Mouse (Mus musculus): ENCODE measurements at regions not wholly inside any gene's neighbourhood (a gene's known extent, or its start where the extent isn't known, plus 50 kb on each side); places are given as distances from the start of the nearest gene placed in this dataset.

GRCm38 (mm10) chr5:119389384-119389783 lies 281.1 kb upstream of the Tbx3 start:
- Histone ChIP-seq H3K9me3 (ENCODE audit: control insufficient read depth, low read length) (no peaks in the 10 kb centered on the region), H3K27ac (ENCODE audit: low read depth, low read length) (no peak overlapping the region), H3K27me3 (ENCODE audit: control insufficient read depth, insufficient read depth, low read length) (no peaks in the 10 kb centered on the region), H3K4me3 (ENCODE audit: low read length) (no peak overlapping the region), H3K36me3 (ENCODE audit: control insufficient read depth, insufficient read depth, low read length) (no peaks in the 10 kb centered on the region), H3K4me2 (replicated peaks; ENCODE audit: low read depth, low read length) (no peak overlapping the region), H3K9ac (ENCODE audit: low read depth, low read length) (no peak overlapping the region), H3K4me1 (ENCODE audit: control insufficient read depth, insufficient read depth, low read length) (no peaks in the 10 kb centered on the region; the same call in 1 of the 2 replicates)
- 70% methylated on average over 9 of the region's 9 CpGs for WGBS
- ATAC-seq (ENCODE audit: low FRiP score, low TSS enrichment) = no peak

DNA sequence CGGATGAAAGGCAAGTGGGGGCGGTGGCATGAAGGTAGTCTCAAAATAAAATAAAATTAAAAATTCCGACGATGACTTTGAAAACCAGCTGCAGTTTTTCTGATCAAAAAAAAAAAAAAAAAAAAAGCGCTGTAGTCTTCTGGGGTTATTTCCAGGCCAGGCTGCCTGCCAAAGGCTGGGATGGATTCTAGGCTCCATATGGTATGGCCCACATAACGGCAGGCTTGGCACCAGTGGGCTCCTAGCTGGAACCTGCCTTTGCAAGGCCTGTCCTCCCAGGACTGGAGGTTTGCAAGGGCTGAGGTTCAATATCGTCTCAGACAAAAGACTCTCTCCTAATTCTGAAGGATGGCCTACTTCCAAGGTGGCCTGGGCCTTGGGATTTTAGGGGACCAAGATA lies 280.6 kb upstream of the Tbx3 start:
- Histone ChIP-seq H3K4me2 (replicated peaks; ENCODE audit: low read depth, low read length) (no peak overlapping the region), H3K36me3 (ENCODE audit: control insufficient read depth, insufficient read depth, low read length) (no peaks in the 10 kb centered on the region), H3K9ac (ENCODE audit: low read depth, low read length) (no peak overlapping the region), H3K27ac (ENCODE audit: low read depth, low read length) (no peak overlapping the region), H3K4me3 (ENCODE audit: low read length) (no peak overlapping the region), H3K9me3 (ENCODE audit: control insufficient read depth, low read length) (no peaks in the 10 kb centered on the region), H3K4me1 (ENCODE audit: control insufficient read depth, insufficient read depth, low read length) (no peaks in the 10 kb centered on the region; the same call in 1 of the 2 replicates), H3K27me3 (ENCODE audit: control insufficient read depth, insufficient read depth, low read length) (no peaks in the 10 kb centered on the region)
- WGBS = 71% methylated on average over 7 of the region's 7 CpGs
- no peak for ATAC-seq (ENCODE audit: low FRiP score, low TSS enrichment)

DNA sequence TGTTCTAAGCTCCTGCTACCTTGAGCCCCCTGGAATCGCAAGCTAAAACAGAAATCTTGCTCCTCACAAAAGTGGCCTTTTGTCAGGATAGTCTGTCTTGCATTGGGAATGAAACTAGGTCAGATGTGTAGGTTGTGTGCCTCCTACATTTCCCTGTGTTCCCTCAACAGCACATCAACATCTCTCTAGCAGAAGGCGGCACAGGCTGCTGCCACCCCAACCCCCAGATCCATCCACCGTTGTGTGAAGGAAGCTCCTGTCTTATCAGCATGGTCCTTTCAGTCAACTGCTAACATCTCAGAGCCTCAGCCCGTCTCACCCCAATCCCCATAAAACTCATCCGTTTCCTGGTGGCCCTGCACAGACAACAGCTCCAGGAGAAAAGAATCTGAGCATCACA lies 272.0 kb upstream of the Tbx3 start:
- 73% methylated on average over 5 of the region's 5 CpGs for WGBS
- peaks cover 6% of the 10 kb centered on the region; the same call in 1 of the 2 replicates for H3K4me1 ChIP-seq (ENCODE audit: control insufficient read depth, insufficient read depth, low read length)
- no peaks in the 10 kb centered on the region for H3K36me3 ChIP-seq (ENCODE audit: control insufficient read depth, insufficient read depth, low read length)
- H3K9ac ChIP-seq (ENCODE audit: low read depth, low read length) = no peak overlapping the region
- no peaks in the 10 kb centered on the region for H3K9me3 ChIP-seq (ENCODE audit: control insufficient read depth, low read length)
- H3K4me3 ChIP-seq (ENCODE audit: low read length) = no peak overlapping the region
- no peak overlapping the region for H3K27ac ChIP-seq (ENCODE audit: low read depth, low read length)
- H3K27me3 ChIP-seq (ENCODE audit: control insufficient read depth, insufficient read depth, low read length) = no peaks in the 10 kb centered on the region
- no peak overlapping the region for H3K4me2 ChIP-seq (replicated peaks; ENCODE audit: low read depth, low read length)
- no peak for ATAC-seq (ENCODE audit: low FRiP score, low TSS enrichment)

- no peak overlapping the region for H3K4me2 ChIP-seq (replicated peaks; ENCODE audit: low read depth, low read length)
- 21% methylated on average over 6 of the region's 6 CpGs for WGBS
- no peaks in the 10 kb centered on the region for H3K9me3 ChIP-seq (ENCODE audit: control insufficient read depth, low read length)
- H3K27ac ChIP-seq (ENCODE audit: low read depth, low read length) = peak overlapping the region; percentile 90
- no peak overlapping the region for H3K4me3 ChIP-seq (ENCODE audit: low read length)
- peaks cover 6% of the 10 kb centered on the region; the same call in 1 of the 2 replicates for H3K4me1 ChIP-seq (ENCODE audit: control insufficient read depth, insufficient read depth, low read length)
- no peaks in the 10 kb centered on the region for H3K36me3 ChIP-seq (ENCODE audit: control insufficient read depth, insufficient read depth, low read length)
- no peaks in the 10 kb centered on the region for H3K27me3 ChIP-seq (ENCODE audit: control insufficient read depth, insufficient read depth, low read length)
- ATAC-seq (ENCODE audit: low FRiP score, low TSS enrichment) = peak; percentile 72
- peak overlapping the region; percentile 28; the same call in 1 of the 2 replicates for H3K9ac ChIP-seq (ENCODE audit: low read depth, low read length)
Observed at GRCm38 (mm10) chr5:119400223-119400935, 270.1 kb upstream of the Tbx3 start.

DNA sequence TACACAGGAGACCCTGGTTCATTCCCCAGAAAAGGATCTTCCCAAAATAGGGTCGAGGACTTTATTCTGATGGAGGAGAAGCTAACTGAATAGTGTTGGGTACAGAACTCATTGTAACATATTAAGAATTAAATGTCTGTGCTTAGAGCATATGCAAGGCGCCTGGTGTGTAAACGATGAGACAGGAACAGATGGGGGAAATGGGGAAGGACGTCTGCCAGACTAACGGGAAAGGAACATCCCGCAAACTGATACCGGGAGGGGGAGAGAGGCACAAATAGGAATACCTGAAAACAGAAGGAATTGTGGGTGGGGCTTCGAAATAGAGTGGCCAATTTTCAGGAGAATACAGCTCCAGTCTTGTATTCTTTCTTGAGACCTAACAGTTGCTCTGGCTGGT lies 268.6 kb upstream of the Tbx3 start:
- ATAC-seq (ENCODE audit: low FRiP score, low TSS enrichment) = no peak
- Histone ChIP-seq H3K27me3 (ENCODE audit: control insufficient read depth, insufficient read depth, low read length) (no peaks in the 10 kb centered on the region), H3K27ac (ENCODE audit: low read depth, low read length) (no peak overlapping the region), H3K4me3 (ENCODE audit: low read length) (no peak overlapping the region), H3K4me2 (replicated peaks; ENCODE audit: low read depth, low read length) (no peak overlapping the region), H3K36me3 (ENCODE audit: control insufficient read depth, insufficient read depth, low read length) (no peaks in the 10 kb centered on the region), H3K9ac (ENCODE audit: low read depth, low read length) (no peak overlapping the region), H3K9me3 (ENCODE audit: control insufficient read depth, low read length) (no peaks in the 10 kb centered on the region), H3K4me1 (ENCODE audit: control insufficient read depth, insufficient read depth, low read length) (peaks cover 6% of the 10 kb centered on the region; the same call in 1 of the 2 replicates)
- WGBS = 79% methylated on average over 8 of the region's 8 CpGs

DNA sequence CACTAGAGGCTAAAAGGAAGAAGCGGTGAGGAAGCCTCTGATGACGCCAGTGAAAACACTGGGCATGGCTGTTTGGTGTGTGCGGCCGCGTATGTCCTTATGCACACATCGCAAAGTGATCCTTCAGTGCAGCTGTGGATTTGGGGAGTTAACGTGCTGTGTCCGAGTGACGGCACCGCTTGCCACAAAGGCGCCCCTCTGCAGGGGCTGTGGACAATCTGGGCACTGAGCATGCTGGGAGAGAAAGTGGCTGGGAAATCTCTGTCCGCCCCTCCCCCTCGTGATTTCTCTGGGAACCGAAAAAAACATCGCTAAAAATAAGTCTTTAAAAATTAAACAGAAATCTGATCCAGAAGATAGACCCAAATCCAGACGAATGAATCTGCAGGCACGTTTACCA lies 267.8 kb upstream of the Tbx3 start:
- H3K4me2 ChIP-seq (replicated peaks; ENCODE audit: low read depth, low read length) = no peak overlapping the region
- H3K4me3 ChIP-seq (ENCODE audit: low read length) = no peak overlapping the region
- H3K9ac ChIP-seq (ENCODE audit: low read depth, low read length) = no peak overlapping the region
- no peaks in the 10 kb centered on the region for H3K9me3 ChIP-seq (ENCODE audit: control insufficient read depth, low read length)
- 64% methylated on average over 17 of the region's 17 CpGs for WGBS
- no peaks in the 10 kb centered on the region for H3K27me3 ChIP-seq (ENCODE audit: control insufficient read depth, insufficient read depth, low read length)
- ATAC-seq (ENCODE audit: low FRiP score, low TSS enrichment) = no peak
- H3K4me1 ChIP-seq (ENCODE audit: control insufficient read depth, insufficient read depth, low read length) = peaks cover 6% of the 10 kb centered on the region; the same call in 1 of the 2 replicates
- no peak overlapping the region for H3K27ac ChIP-seq (ENCODE audit: low read depth, low read length)
- no peaks in the 10 kb centered on the region for H3K36me3 ChIP-seq (ENCODE audit: control insufficient read depth, insufficient read depth, low read length)

DNA sequence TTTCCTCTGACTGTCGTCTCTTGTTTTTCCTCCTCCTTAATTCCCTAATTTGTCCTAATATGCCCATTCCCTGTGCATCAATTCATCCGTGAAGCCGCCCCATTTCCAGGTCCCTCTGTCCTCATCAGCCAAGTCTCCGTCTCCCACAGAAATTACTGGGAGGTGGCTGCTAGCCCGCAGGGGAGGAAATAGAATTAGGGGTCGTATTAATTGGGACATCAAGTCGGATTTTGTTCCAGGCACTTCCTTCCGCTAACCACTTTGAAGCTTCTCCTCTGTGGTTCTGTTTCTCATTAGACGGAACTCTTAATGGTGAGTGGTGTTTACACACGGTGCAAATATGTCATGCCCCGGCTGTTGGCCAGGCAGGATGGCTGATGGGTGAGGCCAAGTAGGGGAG lies 259.5 kb upstream of the Tbx3 start:
- H3K9me3 ChIP-seq (ENCODE audit: control insufficient read depth, low read length) = peaks cover 3% of the 10 kb centered on the region; the same call in 1 of the 2 replicates
- H3K27me3 ChIP-seq (ENCODE audit: control insufficient read depth, insufficient read depth, low read length) = no peaks in the 10 kb centered on the region
- H3K4me1 ChIP-seq (ENCODE audit: control insufficient read depth, insufficient read depth, low read length) = no peaks in the 10 kb centered on the region
- H3K36me3 ChIP-seq (ENCODE audit: control insufficient read depth, insufficient read depth, low read length) = no peaks in the 10 kb centered on the region
- H3K27ac ChIP-seq (ENCODE audit: low read depth, low read length) = no peak overlapping the region
- no peak overlapping the region for H3K4me2 ChIP-seq (replicated peaks; ENCODE audit: low read depth, low read length)
- no peak for ATAC-seq (ENCODE audit: low FRiP score, low TSS enrichment)
- no peak overlapping the region for H3K4me3 ChIP-seq (ENCODE audit: low read length)
- no peak overlapping the region for H3K9ac ChIP-seq (ENCODE audit: low read depth, low read length)
- WGBS = 44% methylated on average over 11 of the region's 11 CpGs

DNA sequence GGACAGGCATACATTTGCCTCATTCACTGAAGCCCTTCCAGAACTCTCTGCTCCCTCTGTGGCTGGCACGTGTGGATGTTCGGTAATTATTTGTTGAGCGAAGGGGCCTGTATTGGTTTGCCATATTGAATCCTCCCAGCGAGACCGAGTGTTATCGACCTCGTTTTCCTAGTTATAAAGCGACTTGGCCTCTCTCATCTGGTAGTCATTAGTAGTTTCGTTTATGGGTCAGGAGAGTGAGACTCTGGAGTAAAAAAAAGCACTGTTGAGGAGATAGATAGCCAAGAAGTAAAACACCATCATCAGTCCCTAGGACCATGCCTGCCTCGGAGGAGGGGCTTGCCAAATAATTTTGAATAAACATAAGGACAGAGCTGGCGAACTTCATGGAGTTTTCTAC lies 254.6 kb upstream of the Tbx3 start:
- no peak overlapping the region for H3K4me2 ChIP-seq (replicated peaks; ENCODE audit: low read depth, low read length)
- H3K4me1 ChIP-seq (ENCODE audit: control insufficient read depth, insufficient read depth, low read length) = no peaks in the 10 kb centered on the region
- no peaks in the 10 kb centered on the region for H3K36me3 ChIP-seq (ENCODE audit: control insufficient read depth, insufficient read depth, low read length)
- no peak overlapping the region for H3K9ac ChIP-seq (ENCODE audit: low read depth, low read length)
- peaks cover 3% of the 10 kb centered on the region; the same call in 1 of the 2 replicates for H3K9me3 ChIP-seq (ENCODE audit: control insufficient read depth, low read length)
- WGBS = 81% methylated on average over 11 of the region's 11 CpGs
- H3K27ac ChIP-seq (ENCODE audit: low read depth, low read length) = no peak overlapping the region
- H3K4me3 ChIP-seq (ENCODE audit: low read length) = no peak overlapping the region
- no peaks in the 10 kb centered on the region for H3K27me3 ChIP-seq (ENCODE audit: control insufficient read depth, insufficient read depth, low read length)
- no peak for ATAC-seq (ENCODE audit: low FRiP score, low TSS enrichment)

DNA sequence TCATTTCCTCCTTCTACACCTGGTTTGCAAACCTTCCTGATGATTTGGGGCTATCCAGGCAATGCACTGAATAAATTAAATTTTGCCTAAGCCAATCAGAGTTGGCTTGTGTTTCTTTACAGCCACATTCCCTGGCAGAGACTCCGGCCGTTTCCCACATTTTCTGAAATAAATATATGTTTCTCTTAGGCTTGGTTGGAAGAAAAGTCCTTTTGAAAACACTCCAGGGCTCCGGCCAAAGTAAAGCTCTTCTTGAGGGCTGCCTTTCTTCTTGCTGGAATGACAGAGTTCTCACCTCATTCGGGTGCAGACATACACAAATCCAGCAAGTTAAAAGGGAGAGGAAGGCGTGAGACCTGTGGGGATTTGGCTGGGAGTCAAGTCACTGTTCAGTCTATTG lies 252.0 kb upstream of the Tbx3 start:
- H3K9ac ChIP-seq (ENCODE audit: low read depth, low read length) = no peak overlapping the region
- no peaks in the 10 kb centered on the region for H3K36me3 ChIP-seq (ENCODE audit: control insufficient read depth, insufficient read depth, low read length)
- H3K4me3 ChIP-seq (ENCODE audit: low read length) = no peak overlapping the region
- H3K27ac ChIP-seq (ENCODE audit: low read depth, low read length) = no peak overlapping the region
- no peaks in the 10 kb centered on the region for H3K4me1 ChIP-seq (ENCODE audit: control insufficient read depth, insufficient read depth, low read length)
- no peak overlapping the region for H3K4me2 ChIP-seq (replicated peaks; ENCODE audit: low read depth, low read length)
- WGBS = 43% methylated on average over 5 of the region's 5 CpGs
- ATAC-seq (ENCODE audit: low FRiP score, low TSS enrichment) = no peak
- H3K27me3 ChIP-seq (ENCODE audit: control insufficient read depth, insufficient read depth, low read length) = no peaks in the 10 kb centered on the region
- H3K9me3 ChIP-seq (ENCODE audit: control insufficient read depth, low read length) = peaks cover 3% of the 10 kb centered on the region; the same call in 1 of the 2 replicates

Data from kidney, embryonic 14.5 days (tissue).